Mouse (Mus musculus): Measurements from ENCODE around the gene Sowahb. TPM values are rescaled to one million over a fixed set of nuclear protein-coding genes. Genes with fewer than 3 reads are reported as not detected.
A peak's percentile ranks its signal among the peaks of the same experiment; 100 is the strongest.

The Sowahb gene
- total RNA-seq, 2 experiments from 2014 or later, result 0.07 TPM; not detected in 1

DNA sequence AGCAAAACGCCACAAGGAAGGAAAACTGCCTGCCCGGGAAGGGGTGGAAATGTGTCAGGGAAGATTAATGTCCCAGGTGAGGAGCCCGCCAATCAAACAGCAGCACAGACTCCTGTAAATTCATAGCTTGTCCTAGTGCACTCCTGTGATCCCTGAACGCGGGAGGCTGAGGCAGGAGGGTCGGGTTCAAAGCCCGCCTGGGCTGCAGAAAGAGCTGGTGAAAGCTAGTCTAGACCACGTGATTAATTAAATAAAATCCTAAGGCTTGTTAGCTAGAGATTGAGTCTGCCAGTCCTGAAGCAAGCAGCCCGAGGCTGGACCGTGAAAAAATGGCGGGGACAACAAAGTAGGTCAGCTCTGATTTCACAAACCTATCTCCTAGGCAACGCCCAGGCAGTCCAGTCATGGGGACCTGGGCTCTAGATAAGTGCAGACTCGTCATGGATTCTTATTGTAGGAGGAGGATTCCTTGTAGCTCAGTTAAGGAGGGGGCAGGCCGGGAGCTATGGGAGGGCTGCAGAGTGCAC is 38.9 kb downstream of the Sowahb start:
- DNase-seq (ENCODE audit: low spot score), result no peak

DNA sequence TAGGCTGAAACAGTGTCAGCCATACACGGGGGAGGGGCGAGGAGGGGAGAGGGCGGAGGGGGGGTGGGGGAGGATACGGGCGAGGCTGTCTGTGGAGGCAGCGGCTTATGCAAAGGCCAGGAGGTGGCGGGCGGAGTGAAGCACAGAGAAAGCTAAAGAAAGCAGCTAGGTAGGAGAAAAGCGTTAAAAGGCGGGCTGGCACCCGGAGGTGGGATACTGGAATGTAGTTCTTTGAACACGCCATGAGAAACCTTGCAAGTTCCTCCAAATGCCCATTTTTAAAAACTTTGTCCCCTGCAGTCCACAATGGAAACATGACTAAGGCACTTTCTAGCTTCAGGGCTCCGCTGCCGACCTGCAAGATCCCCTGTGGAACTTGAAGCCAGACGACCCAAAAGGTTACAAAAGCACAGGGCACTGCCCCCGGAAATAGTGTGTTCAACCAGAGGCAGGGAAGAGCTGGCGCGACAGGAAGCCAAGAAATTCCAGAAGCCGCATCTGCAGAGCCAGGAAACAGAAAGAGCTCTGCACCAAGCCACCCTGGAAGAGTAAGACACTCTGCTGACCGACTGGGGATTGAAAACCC is 39.5 kb downstream of the Sowahb start:
- DNase-seq (ENCODE audit: low spot score), result peak; percentile 48

DNA sequence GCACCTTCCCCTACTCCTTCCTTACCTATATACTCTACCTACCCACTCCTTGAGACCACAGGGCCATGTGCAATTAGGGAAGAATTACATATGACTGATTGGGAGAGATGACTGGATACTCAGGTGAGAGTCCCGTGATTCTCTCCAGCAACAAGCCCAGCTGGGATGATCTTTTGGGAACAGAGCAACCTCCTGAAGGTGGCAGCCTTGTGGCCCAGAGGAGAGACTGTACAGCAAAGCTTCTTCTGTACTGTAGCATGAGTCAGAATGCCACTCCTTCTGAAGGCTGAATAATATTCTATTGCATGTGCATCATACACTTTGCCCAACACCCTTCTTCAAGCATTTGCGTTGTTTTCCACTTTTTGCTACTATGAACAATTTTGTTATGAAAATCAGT is 42.2 kb downstream of the Sowahb start:
- no peak for DNase-seq (ENCODE audit: low spot score)

DNA sequence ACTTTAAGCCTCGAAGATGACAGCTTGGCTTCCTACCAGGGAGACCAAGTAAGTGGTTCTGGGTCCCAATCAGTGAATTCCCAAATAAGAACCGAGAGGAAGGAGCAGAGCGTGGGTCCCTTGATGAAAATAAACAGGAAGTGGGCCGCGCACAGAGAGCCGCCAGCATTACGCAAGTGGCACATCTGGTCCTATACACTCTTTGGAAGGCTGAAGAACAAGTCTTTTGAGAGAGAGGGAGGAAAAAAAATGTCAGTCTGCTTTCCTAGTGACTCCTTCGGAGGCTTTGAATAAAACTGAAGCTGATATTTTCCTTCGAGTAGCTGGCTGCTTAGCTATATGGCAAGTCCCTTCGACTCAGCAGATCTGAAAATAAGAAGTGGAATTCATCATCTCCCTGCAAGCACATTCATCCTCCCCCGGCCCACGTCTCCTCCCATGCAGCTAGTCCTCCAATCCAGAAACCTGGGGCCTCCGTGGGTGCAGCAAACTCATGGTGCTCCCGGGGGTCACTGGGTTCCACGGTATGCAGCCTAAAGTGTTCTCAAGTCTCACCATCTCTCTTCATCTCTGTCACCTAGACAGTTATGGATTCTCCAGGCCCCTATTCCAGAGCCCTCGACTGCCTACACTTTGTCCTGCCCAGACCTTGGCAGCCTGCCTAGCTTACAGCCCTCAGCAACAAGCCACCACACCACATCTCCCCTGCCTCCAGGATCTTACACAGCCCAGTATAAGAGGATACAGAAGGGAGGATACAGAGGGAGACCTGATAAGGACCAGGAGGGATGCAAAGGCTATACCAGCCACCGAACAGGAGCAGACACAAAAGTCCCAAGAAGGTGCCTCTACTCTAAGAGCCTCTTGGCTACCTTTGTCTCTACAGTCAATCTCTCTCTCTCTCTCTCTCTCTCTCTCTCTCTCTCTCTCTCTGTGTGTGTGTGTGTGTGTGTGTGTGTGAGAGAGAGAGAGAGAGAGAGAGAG is 43.8 kb downstream of the Sowahb start:
- DNase-seq (ENCODE audit: low spot score), result peak; percentile 52

DNA sequence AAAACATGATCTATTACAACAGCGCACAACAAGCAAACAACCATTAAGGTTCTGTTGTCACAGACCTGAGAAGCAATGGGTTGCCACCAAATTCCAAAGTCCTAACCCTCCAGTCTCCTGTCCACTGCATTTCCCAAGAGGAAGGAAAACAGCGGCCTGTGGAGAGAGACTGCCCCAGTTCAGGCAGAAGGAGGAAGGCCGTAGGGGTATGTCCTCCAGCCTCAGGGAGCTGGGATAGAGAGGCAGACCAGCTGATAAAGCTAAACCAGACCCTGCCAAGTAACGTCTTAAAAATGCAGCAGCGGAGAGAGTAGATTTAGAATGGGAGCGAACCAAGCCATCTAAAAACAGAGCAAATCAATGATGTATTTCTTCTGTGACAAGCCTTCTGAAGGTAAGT is 44.8 kb downstream of the Sowahb start:
- DNase-seq (ENCODE audit: low spot score), result no peak

DNA sequence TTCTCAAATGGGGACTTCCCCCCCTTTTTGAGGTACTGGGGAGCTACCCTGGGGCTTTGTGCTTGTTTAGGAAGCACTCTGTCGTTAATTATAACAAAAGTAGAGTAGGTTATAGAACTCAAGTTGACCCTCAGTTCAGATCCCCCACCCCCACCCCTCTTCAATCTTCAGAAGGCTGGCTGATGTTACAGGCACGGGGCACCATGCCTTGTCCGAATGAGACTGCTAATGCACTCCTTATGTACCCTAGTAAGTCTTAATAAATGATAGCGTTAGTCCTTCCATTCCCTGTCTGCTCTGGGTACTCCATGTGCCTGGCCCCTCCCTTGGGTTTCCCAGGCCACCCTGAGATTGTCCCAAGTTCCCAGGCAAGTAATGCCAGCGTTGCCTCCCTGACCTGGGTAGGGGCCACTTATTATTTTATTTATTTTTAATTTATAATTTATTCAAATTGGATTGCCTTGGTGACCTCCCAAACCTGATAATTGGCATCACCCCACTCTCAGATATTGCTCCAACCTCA is 46.3 kb downstream of the Sowahb start:
- no peak for DNase-seq (ENCODE audit: low spot score)

DNA sequence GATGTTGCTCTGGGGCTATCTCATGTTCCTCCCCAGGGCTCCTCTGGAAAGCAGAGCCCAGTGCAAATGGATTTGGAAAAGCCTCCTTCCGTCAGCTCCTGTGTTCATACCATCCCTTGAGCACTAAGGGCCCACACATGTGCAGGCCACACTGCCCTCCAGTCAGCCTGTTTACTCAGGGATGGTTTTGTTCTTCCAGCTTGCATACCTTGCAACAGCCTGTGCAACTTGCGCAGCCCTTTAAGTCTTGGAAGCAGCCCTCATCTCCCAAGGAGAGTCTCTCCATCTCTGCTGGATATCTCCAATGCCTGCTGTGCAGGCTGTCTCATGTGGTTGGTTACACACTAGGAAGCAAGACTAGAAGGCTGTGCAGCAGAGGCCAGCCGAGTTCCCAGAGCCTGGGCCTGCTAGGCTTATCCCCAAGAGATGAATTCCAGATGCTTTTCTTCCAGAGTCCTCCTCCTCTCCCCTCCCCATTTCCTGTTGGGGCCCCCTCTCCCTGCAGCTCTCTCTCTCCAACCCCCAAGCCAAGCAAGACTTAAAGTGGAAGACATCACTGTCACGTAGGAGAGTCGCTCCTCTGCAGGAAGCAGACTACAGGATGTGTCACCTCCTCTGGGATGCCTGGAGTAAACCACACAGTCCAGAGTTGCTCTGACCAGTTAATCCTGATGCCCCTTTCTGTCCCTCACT is 47.2 kb downstream of the Sowahb start:
- no peak for DNase-seq (ENCODE audit: low spot score)

DNA sequence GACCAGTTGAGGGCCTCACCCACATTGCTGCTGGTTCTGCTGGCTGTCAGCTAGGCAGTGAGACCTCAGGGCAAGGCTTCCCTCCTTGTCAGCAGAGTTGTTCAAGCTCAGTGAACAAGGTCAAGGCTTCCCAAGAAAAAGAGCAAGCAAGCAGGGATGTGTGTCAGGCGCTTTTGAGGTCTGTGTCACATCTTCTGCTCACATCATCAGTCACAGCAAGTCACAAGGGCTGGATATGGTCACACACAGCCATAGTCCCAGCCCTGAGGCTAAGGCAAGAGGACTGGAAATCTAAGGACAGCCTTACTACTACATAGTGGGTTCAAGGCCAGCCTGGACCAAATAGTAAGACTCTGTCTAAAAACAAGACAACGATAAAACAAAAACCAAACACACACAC is 50.0 kb downstream of the Sowahb start:
- no peak for DNase-seq (ENCODE audit: low spot score)

DNA sequence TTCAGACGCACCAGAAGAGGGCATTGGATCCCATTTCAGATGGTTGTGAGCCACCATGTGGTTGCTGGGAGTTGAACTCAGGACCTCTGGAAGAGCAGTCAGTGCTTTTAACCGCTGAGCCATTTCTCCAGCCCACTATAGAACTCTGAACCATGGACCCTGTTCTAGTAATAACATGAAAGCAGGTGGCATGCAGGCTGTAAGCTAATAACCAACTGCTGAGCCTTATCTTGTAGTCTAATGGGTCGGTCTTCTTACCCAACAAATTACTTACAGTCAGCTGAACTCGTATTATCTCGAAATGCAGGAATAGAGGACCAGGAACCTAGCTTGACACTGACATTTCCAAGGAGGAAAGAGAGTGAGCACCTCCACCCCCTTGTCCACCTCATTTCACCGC is 50.5 kb downstream of the Sowahb start:
- no peak for DNase-seq (ENCODE audit: low spot score)

DNA sequence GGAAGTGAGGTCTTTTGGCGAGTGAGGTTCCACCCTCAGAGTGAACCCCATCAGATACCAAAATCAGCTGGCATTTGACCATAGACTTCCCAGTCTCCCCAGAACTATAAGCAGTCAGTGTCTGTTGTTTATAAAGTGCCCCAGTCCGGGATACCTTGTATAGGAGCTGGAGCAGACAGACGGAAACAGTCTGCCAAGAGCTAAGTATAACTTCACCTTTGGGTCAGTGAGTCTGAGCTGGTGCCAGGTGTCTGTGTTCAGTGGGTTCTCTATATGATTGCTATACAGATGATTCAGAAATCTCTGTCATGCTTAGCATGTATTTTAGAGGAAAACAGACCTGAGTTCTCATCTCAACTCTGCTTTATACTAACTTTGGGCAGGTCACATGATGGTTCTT is 52.7 kb downstream of the Sowahb start:
- DNase-seq (ENCODE audit: low spot score), result no peak

Other genes starting within 250 kb of the Sowahb start
- 100 to 1,000 TPM in 1 of 2 experiments, 10 to 100 TPM in 1; 92.9 to 103 TPM for gene Sept11, start 48.4 kb upstream of the Sowahb start, total RNA-seq (2021)
- 10 to 100 TPM; 66.3 to 72.1 TPM for gene Ccni, start 161.5 kb upstream of the Sowahb start, total RNA-seq (2021)
- gene 2010109A12Rik, start 161.5 kb upstream of the Sowahb start, total RNA-seq (2021), result under 1 TPM; 0.66 to 0.73 TPM
- gene Ccng2, start 222.2 kb upstream of the Sowahb start, total RNA-seq (2021), result 1 to 10 TPM; 8.4 to 10.0 TPM

Data from gastrocnemius, adult 18-20 months (tissue).